Mouse (Mus musculus) yolk sac, embryonic 10.5 days (tissue): Measurements from ENCODE around the gene Sfrp5.
A peak's percentile ranks its signal among the peaks of the same experiment; 100 is the strongest.

Source experiments
- DNase-seq: peaks from one replicate; pipeline ENCODE4 v3.0.0-alpha.2; 2017; ENCODE audit warnings: low spot score

Sfrp5 gene

DNA sequence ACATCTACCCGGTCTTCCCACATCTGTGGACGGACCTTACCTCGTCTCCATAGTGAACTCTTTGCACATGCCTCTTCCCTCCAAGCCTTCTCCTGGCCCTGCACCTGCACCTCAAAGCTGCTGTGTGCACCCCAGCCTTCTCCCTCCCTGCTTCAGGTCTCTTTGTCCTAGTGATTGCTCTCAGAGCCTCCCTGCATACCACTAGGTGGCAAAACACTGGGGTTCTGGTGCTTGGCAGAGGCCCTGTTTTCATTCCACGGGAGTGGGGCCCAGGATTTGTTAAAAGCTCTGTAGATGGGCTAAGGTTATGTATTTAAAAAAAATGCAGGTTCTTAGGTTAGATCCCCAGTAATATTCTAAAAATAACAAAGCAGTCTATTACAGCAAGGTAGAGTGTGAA lies 5.0 kb downstream of the Sfrp5 start:
- no peak for DNase-seq

DNA sequence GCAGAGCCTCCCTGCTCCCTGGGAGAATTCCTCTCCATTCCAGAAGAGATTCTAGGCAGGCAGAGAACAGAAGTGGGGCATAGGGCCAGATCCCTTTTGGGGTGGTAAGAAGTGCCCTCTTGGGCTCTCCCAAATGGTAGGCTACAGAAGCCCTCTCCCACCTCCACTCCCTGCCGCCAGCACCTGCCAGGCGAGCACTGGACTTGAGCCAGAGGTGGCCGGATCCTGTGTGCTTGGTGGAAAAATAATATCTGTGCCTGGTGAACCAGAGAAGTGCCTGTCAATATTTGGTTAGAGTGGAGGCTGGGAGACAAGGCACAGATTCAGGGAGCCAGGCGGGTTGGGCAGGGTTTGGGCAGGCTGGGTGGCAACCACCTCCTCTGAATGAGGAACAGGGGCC lies 5.7 kb downstream of the Sfrp5 start:
- DNase-seq: no peak

DNA sequence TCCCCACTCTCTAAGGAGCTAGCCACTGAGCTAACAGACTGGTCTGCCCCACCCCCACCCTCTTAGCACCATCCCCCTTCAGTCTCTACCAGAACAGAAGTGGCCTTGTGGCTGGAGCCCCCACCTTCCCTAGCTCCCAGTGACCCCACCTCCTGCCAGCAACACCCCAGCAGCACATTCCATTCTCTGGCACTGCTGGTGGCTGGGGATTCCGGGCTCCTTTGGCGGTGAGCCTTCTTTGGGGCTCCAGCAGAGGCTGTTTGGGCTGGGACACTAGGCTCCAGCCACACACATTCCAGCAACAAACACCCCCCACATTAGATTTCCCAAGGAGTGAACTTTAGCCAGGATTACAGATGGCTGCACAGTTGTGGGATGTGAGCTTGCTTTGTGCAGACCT lies 8.7 kb downstream of the Sfrp5 start:
- no peak for DNase-seq

DNA sequence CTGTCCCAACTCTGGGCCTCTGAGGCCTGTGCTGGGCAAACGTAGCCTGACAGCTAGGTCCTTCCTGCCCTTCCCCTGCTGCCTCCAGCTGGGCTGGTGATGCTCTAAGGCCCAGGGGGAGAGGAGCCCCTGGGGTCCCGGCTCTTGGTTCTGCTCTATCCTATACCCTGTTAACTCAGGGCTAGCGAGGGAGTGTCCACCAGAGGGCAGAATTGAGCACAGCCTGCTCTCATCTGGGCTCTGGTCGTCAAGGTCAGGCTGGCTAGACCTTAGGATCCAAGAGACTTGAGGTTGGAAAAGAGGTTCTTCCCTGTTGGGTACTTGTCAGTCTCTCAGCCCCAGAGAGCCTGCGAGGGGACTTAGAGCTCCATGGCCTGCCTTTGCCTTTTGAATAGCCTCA lies 11.6 kb downstream of the Sfrp5 start:
- DNase-seq: no peak

DNA sequence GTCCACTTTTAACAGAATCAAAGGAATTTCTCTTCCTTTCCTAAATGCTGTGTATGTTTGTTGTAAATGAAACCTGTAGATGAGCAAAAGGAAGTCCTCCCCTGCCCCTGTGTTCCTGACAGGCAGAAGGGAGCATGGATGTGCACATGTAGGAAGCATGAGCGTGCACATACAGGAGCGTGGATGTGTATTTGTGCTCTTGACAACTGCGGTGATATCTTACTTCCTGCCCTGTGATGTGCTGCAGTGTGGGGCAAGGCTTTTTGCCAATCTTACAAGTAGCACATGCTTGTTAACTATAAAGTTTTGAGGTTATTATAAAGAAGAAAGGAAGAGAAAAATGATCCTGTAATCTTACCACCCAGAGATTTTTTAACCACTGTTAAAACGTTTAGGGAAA lies 12.3 kb downstream of the Sfrp5 start:
- DNase-seq: no peak

DNA sequence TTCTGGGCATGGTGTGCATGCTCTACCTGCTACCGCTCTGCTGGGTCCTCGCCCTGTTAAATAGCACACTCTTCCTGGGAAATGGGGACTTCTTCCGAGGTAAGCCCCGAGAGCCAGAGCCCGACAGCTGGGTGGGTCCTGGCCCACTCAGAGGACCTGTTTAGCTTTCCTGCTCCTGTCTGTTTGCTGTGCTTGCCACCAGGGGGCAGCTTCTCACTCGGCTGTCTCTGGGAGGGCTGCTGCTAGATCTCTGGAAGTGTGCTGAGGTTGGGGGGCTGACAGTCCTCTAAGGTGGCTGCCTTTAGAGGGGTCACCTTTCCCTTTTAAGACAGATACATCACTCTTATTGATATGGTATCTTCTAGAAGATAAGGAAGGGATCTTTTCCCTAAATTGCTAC lies 19.4 kb downstream of the Sfrp5 start:
- no peak for DNase-seq

DNA sequence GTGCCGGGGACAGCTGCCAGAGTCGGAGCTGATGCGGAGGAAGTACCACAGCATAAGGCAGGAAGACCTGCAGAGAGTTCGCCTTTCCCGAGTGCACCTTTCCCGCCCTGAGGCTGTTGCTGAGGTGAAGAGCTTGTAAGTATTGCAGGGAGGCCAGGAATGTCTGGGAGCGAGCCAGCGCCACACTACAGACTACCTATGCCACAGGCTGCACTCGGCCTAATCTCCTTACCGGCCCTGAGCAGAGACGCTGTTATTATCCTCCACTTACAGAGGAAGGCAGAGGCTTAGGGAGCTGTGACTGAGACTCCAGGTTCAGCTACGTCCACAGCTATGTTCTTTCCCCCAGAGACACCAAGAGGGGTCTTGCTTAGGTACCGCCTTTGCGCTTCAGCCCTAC lies 22.7 kb downstream of the Sfrp5 start:
- no peak for DNase-seq

DNA sequence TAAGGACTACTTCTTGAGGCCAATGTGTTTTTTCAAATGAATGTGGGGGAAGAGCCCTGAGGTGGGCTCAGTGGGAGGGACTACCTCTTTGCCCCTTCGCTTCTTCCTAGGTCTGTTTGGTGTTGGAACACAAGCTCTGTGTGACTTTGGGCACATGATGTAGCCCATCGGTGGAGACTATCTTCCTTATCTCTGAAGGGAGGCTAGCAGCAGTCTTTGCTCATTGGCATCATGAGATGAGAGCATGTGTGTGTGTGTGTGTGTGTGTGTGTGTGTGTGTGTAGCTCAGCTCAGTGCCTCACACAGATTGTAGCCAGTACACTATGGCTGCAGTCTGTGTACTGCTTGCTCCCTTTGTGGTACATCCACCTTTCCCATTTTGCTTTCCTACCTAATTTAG lies 24.6 kb downstream of the Sfrp5 start:
- no peak for DNase-seq

DNA sequence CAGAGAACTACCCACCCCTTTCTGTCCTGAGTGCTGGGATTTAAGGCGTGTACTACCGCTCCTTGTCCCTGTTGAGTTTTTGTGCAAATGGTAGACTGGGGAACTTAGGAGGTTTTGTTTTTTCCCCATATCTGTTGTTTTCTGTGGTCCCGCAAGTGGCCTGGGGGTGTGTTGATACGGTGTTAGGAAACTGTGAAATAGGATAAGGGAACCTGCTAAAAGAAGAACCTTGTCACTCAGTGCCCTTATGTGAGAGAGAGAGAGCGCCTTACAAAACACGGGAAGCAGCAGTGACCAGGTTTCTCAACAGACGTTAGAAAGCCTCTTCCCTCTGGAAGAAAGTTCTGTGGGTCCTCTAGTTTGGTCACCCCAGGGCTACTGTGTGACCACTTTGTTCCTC lies 25.2 kb downstream of the Sfrp5 start:
- DNase-seq: no peak

DNA sequence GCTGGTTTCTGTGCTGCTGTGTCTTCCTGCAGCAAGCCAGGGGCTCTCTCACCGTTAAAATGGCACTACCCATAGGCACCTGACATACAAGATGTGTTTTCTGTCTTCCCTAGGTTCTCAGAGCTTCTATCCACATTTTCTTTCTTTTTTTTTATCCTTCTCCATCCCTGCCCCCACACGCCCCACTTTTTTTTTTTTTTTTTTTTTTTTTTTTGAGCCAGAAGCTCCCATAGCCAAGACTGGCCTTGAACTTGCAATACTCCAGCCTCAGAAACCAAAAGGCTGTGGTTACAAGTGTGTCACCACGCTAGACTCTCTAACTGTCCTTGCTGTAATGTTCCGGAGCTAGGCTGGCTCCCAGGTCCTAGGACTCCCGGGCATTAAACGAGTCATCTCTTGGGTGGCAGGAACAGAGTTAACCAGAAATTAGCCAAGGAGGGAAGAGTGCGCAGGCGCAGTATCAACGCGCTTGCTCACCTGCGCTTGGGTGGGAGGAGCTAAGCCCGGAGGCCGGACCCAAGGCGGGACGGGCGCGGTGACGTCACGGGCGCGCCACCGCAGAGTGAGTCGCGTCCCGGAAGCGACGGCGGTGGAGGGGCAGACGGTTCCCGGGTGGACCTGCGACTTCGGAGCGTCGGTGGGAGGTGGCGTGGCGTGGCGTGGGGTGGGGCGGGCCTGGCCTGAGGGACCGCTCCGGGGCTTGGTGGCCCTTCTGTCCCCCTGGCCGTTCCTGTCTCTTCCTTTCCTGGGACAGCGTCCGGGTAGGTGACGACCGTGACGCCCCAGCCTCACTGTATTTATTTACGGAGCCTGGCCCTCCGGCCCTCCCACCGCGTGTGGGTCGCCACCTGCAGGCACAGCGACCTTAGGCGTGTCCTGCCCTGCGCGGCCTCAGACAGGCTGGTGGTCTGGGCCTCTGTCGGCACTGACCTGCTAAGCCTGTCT lies 31.8 kb downstream of the Sfrp5 start:
- DNase-seq: peak; percentile 91

DNA sequence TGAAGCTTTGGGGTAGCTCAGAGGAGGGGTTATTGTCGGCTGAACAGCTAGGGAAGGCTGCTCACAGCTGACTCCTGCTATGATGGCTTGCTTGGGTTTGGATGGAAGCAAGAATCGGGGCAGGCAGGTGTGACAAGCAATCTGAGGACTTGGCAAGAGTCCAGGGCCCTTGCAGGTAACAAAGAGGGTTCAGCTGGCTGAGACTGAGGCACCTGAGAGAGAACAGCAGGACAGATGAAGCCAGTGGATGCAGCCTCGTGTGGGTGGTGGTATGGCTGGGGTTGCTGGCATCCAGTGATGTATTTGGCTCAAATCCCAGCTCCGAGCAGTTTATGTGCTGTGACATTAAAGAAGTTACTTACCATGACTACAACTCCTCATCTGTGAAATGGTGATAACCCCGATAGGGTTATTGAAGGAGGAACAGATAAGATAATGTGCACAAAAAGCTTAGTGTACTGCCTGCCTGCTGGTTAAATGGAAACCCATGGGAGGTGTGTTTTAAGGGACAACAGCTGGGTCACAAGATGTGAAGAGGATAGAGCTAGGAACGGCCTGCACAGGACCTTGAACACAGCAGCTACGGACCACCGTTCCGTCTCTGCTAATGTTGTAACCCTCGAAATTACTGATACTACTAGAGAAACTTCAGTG lies 32.6 kb downstream of the Sfrp5 start:
- no peak for DNase-seq

DNA sequence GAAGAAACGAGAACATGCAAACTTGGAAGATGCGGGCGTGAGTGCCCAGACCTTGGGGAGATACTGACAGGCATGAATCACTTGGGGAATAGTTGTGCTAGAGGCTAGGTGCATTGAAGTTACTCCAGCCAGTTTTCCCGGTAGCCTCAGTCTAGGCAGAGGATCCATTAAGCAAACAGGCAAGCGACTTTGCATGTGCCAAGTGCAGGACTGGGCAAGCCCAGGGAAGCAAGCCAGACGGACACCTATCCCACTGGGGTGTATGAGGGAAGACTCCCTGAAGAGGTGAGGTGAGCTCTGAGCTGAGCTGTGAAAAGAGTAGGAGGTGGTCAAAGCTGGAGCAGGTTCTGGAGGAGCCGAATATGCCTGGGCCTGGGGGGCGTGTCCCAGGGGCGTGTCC lies 34.6 kb downstream of the Sfrp5 start:
- DNase-seq: no peak

DNA sequence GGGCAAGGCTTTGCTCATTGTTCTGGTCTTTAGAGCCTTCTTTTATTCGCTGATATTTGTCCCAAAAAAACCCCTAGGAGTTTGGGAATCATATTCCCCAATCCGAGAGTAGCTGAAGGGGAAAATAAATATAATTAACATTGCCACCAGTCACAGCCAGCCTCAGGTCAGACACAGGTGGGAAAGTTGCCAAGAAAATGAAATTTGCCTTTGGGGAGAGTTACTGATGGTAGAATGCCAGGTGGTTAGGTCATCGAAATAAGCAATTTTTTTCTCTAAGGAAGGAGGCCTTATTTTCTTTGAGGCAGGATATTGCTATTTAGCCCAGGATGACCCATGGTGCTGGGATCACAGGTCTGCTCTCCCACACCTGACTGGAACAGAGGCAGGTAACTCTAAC lies 35.3 kb downstream of the Sfrp5 start:
- DNase-seq: no peak

DNA sequence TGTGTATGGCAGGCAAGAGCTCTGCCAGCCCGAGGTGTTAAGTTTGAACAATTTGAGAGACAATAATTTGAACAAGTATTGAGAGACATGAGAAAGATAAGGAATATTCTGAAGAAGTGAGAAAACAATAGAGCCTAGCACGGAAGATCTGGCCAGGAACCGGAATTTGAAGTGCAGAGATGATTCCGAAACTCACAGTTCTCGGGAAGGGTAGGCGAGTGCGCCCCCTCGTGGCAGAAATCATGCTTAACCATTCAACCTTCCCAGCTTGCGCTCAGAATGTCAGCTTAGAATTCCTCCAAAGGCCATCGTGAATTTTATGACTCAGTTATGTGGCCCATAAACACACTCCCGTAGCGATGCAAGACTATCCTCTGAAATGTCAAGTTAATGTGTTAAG lies 35.9 kb downstream of the Sfrp5 start:
- DNase-seq: peak; percentile 59

DNA sequence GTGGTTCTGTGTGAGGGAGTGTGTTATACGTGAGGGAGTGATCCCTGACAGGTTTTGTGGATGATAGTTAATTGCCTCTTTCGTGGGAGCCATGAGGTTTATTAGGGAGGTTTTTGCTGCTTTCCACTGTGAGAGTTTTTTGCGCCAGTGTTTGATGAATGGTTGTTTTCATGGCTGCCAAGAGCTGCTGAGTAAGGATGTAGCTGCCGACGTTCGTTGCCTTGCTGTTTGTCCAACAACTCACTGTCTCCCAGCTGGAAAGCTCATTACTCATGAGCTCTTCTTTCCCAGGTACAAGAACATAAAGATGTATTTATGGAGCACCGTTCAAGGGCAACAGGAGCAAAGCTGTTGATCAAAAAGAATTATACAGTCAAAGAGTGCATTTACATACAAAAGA lies 37.9 kb downstream of the Sfrp5 start:
- DNase-seq: no peak

DNA sequence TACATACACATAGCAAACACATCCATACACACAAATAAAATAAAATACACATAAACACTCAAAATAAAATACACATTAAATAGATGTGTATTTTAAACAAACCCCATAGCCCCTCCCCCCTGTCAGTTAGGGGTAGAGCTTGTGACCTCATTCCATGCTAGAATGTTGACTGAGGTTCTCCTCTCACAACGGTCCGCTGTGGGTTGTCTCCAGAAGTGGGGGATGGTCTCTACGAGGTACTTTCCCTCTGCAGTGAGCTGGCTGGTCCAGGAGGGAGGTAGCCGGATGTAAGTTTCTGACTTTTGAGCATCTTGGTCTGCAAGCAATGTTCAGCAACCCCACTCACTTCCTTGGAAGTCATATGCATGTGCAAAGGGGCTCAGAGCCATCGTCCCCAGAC lies 38.3 kb downstream of the Sfrp5 start, which contains the start of gene Zfyve27:
Gene Zfyve27, plus strand, starts transcription at position 188 of the 400 bp plus-strand sequence.
- DNase-seq: no peak

DNA sequence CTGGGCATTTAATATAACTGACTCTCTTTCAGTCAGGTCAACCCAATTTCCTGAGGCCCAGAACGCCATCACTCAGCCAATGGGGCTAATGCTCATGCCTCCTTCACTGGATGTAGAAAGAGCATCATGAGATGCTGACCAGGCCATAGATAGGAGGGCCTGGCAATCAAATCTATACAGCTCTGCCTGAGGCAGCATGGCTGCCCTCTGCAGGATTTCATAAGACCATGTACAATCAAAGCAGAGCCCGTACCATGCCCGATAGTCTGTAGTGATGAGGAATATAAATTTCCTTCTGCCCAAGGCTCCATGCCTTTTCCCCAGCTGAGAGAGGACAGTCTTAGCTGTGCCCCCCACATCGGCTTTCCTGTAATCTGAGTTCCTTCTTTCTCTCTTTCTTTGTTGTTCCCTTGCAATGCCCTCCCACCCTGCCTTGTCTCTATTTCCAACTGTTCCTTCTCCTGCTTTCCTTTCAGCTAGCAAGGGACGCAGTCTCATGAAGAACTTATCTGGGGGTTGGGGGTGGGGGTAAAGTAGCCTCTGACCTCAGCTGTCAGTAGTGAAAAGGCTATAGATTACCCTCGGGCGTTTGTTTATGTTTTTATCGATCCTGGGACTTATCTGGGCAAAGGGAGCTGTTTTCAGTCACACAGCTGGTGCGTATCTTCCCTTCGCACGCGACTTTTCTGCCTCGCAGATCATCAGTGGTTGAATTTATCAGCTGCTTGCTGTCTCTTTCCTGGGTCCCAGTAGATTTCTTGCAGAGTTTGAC lies 43.6 kb downstream of the Sfrp5 start:
- DNase-seq: no peak

DNA sequence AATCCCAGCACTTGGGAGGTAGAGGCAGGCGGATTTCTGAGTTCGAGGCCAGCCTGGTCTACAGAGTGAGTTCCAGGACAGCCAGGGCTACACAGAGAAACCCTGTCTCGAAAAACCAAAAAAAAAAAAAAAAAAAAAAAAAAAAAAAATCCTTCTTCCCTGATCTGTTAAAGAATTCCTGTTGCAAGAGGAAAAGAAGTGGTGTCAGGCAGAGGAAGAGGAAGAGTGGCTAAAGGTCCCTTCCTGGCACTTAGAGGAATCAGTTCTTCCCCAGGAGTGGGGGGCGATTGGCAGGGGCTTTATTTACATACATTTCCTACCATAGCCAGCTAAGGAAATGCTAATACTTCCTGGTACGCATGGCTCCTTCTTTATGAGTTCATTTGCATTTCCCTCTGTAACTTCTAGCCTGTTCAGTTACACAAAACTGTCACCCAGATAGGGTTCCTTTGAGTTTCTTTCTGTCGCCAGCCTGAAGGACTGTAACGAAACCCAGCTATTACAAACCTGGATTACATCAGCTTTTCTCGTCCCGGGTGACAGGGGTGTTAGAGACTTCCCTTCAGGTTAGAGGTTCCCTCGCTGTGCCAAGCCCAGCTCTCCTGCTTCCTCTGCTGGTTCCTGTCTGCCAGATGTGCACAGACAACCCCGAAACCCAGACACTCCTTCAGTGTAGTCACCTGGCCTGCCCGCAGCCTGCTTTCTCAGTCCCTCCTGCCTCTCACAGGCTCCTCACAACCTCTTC lies 44.4 kb downstream of the Sfrp5 start:
- no peak for DNase-seq

DNA sequence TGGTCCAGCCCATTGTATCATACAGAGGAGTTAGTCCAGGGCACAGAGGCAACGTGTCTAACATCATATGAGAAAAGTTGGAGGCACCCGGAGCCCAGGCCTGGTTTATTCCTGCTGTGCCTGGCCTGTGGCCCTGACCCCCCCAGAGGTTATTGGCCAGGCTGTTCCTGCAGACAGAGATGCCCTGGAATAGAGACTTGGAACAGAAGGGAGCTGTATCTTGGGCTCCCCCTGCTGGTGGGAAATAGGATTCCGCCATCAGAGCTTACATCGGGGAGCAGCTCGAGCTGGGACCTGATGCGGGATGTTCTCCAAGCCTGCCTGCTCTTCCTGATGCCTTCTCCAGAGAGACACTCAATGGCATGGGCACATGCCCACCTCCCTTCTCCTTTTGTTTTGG lies 50.1 kb downstream of the Sfrp5 start:
- DNase-seq: peak; percentile 70

DNA sequence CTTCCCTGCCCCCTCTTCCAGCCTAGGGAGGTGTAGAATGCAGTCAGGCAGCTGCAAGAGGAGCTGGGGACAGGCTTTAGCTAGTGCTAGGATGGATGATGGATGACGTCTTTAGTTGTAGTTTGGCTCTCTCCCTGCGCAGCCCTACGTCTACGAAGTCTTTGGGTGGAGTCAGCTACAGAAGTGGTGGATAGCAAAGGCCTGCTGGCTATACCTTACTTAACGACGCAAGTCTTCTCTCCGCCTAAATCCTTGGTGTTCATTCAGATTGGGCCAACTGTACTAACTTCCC lies 53.5 kb downstream of the Sfrp5 start:
- DNase-seq: no peak
